Mouse (Mus musculus): Measurements from ENCODE around the gene Ddx56.

GRCm38 (mm10) chr11:6224541-6225229 is 42.9 kb downstream of the Ddx56 start:
- TF ChIP-seq POLR2A (IDR thresholded peaks at IDR 0.05; ENCODE audit: extremely low read depth, insufficient read depth, low read length) = no peak
- no peak for TF ChIP-seq CTCF (IDR thresholded peaks at IDR 0.05; ENCODE audit: low read depth, low read length)
